Mouse (Mus musculus): ENCODE results near the gene Endov.

DNA sequence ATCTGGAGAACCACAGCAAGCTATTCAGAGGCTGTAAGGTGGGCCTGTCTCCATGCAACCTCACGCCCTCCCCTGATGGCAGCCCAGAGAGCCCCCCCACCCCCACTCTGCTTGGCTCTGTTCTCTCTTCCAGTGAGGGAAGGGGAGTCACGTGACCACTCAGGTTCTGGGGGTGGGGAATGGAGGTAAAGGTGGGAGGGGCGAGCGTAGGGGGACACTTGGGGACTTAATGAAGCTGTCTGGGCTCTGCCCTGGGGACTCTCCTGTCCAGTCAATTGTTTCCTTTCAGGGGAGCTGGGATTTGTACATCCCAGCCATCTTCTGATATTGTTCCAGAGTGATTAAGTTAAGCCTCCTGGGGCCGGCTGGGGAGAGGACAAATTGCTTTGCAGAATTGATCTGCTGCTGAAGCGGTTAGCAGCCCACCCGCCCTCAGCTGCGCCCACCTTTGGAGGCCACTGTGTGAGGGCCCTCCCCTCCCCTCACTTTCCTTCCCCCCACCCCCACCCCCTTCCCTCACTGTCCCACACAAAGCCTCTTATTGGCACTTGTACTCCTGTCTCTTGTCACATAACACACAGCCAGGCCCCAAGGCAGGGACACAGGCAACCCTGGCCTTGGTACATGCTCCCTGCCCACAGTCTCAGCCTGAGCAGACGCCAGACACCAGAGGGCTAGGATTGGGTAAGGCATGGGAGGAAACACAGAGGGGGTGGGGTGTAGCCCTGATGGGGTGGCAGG lies 67.9 kb downstream of the Endov start:
- TF ChIP-seq FLI1 (IDR thresholded peaks at IDR 0.05; ENCODE audit: low read length) (no peak), GATA1 (IDR thresholded peaks at IDR 0.05; ENCODE audit: borderline replicate concordance, low read length) (no peak)
